Mouse (Mus musculus): ENCODE measurements around the gene Ston1. TPM values are rescaled to one million over a fixed set of nuclear protein-coding genes. Genes with fewer than 3 reads are reported as not detected.

Gene Ston1
- polyA plus RNA-seq, 1 experiment, result 88.3 TPM

- TF ChIP-seq CTCF (IDR thresholded peaks at IDR 0.05; ENCODE audit: borderline replicate concordance, insufficient read depth, low read length) (no peak), POLR2A (IDR thresholded peaks at IDR 0.05; ENCODE audit: low read depth, low read length) (no peak)
- Histone ChIP-seq H3K4me1 (ENCODE audit: control insufficient read depth, insufficient read depth, low read length) (no peaks in the 10 kb centered on the region), H3K4me3 (ENCODE audit: insufficient read depth, low read length) (no peak overlapping the region), H3K27ac (ENCODE audit: insufficient read depth, low read length) (no peak overlapping the region)
Measured at GRCm38 (mm10) chr17:88556688-88557087, 40.8 kb upstream of the Ston1 start.

DNA sequence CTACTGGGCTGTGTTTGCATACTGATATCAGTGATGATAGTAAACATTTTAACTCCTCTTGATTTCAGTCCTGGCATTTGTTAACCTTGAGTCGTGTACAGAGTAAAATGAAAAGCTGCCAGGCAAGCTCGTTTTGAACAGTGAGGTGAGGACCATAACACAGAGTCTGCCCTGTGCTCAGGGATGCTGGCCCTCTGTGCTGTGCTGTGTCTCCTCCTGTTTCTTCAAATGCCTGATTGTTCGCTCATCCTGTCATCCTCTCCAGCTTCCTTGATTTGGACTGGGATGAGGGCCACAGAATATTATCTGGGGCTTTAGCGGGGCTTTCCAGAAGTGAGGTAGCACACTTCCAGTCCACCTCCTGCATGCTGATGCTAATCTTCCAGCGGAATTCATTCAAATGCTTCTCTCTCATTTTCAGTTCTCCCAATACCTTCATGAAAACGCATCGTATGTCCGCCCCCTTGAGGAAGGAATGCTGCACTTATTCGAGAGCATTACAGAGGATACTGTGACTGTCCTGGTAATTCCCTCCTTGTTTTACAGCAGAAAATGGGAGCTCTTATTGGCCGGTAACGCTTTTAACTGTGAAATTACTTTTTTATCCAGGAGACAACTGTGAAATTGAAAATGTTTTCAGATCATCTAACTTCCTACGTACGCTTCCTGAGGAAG is 39.2 kb upstream of the Ston1 start:
- TF ChIP-seq POLR2A (IDR thresholded peaks at IDR 0.05; ENCODE audit: low read depth, low read length) (no peak), CTCF (IDR thresholded peaks at IDR 0.05; ENCODE audit: borderline replicate concordance, insufficient read depth, low read length) (no peak)
- H3K4me3 ChIP-seq (ENCODE audit: insufficient read depth, low read length), result no peak overlapping the region
- H3K27ac ChIP-seq (ENCODE audit: insufficient read depth, low read length), result no peak overlapping the region
- H3K4me1 ChIP-seq (ENCODE audit: control insufficient read depth, insufficient read depth, low read length), result no peaks in the 10 kb centered on the region

DNA sequence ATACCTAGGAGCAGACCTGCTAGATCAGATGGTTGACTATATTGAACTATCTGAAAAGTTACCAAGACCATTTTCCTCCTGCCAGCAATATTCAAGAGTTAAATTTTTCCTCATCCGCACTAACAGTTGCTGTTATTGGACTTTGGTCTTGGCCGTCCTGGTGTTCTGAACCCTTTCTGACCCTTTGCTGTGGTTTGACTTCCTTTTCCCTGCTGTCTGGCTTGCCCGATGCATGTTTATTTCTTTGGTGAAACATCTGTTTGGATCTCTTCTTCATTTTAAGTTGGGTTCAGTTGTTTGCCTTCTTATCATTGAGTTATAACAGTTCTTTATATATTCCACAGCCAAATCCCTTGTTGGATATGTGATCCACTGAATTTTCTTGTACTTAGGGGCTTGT is 33.9 kb upstream of the Ston1 start:
- Histone ChIP-seq H3K27ac (ENCODE audit: insufficient read depth, low read length) (no peak overlapping the region), H3K4me3 (ENCODE audit: insufficient read depth, low read length) (no peak overlapping the region)

GRCm38 (mm10) chr17:88569807-88570540 is 27.5 kb upstream of the Ston1 start:
- TF ChIP-seq CTCF (IDR thresholded peaks at IDR 0.05; ENCODE audit: borderline replicate concordance, insufficient read depth, low read length) (no peak), POLR2A (IDR thresholded peaks at IDR 0.05; ENCODE audit: low read depth, low read length) (no peak)
- Histone ChIP-seq H3K4me1 (ENCODE audit: control insufficient read depth, insufficient read depth, low read length) (no peaks in the 10 kb centered on the region), H3K27ac (ENCODE audit: insufficient read depth, low read length) (no peak overlapping the region), H3K4me3 (ENCODE audit: insufficient read depth, low read length) (no peak overlapping the region)

More for the DNA sequence above, 33.9 kb upstream of the Ston1 start:
- TF ChIP-seq CTCF (IDR thresholded peaks at IDR 0.05; ENCODE audit: borderline replicate concordance, insufficient read depth, low read length), result no peak
- no peak for TF ChIP-seq POLR2A (IDR thresholded peaks at IDR 0.05; ENCODE audit: low read depth, low read length)
- H3K4me1 ChIP-seq (ENCODE audit: control insufficient read depth, insufficient read depth, low read length), result no peaks in the 10 kb centered on the region

GRCm38 (mm10) chr17:88570784-88571183 is 26.7 kb upstream of the Ston1 start:
- Histone ChIP-seq H3K4me1 (ENCODE audit: control insufficient read depth, insufficient read depth, low read length) (no peaks in the 10 kb centered on the region), H3K4me3 (ENCODE audit: insufficient read depth, low read length) (no peak overlapping the region), H3K27ac (ENCODE audit: insufficient read depth, low read length) (no peak overlapping the region)
- TF ChIP-seq CTCF (IDR thresholded peaks at IDR 0.05; ENCODE audit: borderline replicate concordance, insufficient read depth, low read length) (no peak), POLR2A (IDR thresholded peaks at IDR 0.05; ENCODE audit: low read depth, low read length) (no peak)

DNA sequence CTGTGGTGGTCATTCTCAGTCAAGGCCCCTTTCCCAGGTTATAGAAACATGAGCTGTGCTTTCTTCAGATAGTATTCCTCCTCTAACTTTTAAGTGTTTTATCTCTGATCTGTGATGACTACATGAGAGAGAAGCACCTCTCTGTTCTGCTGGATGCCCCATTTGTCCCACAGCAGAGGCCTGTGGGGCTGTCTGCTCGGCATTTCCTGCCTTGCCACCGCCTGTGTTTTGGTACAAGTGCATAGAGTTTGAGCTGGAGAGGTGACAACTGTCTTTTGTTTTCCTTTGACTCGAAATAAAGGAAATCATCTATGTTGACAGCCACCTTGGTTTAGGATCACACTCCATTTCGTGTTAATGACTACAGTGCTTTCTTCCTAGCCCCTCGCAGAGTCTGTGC is 22.7 kb upstream of the Ston1 start:
- TF ChIP-seq CTCF (IDR thresholded peaks at IDR 0.05; ENCODE audit: borderline replicate concordance, insufficient read depth, low read length) (no peak), POLR2A (IDR thresholded peaks at IDR 0.05; ENCODE audit: low read depth, low read length) (no peak)

DNA sequence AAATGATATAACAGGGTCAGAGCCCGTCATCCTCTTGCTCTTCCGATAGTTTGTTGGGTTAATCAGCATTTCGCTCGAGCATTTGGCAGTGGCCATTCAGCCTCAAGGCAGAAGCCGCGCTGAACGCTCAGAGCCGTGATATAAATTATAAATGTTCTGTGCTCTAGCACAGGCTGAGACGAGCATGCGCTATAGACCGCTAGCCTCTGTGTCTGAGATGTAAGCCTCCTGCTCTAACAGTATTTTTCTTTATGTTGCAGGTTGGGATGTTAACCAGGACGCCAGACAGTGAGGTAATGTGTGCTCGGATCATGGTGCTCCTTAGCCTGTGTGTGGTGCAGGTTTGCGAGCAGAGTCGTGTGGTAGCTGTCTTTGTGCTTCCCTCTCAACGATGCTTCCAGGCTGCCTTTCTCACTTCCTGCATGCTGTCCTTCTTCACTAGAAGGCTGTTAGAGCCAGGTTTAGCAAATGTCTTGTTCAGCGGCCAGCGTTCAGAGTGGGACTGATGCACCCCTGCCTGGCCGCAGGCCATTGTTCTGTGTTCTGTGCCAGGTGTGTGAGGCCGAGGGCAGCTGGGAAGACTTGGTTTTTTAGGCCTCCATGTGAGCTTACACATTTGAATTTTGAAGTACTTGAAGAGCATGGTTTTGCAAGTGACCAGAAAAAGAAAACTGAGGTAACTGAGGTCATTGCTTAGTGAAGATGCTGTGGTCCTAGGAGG is 18.8 kb upstream of the Ston1 start:
- Histone ChIP-seq H3K27ac (ENCODE audit: insufficient read depth, low read length) (no peak overlapping the region), H3K4me1 (ENCODE audit: control insufficient read depth, insufficient read depth, low read length) (no peaks in the 10 kb centered on the region), H3K4me3 (ENCODE audit: insufficient read depth, low read length) (no peak overlapping the region)
- TF ChIP-seq CTCF (IDR thresholded peaks at IDR 0.05; ENCODE audit: borderline replicate concordance, insufficient read depth, low read length) (no peak), POLR2A (IDR thresholded peaks at IDR 0.05; ENCODE audit: low read depth, low read length) (no peak)

More for the DNA sequence above, 22.7 kb upstream of the Ston1 start:
- Histone ChIP-seq H3K4me3 (ENCODE audit: insufficient read depth, low read length) (no peak overlapping the region), H3K27ac (ENCODE audit: insufficient read depth, low read length) (no peak overlapping the region), H3K4me1 (ENCODE audit: control insufficient read depth, insufficient read depth, low read length) (no peaks in the 10 kb centered on the region)

GRCm38 (mm10) chr17:88580556-88580955 is 16.9 kb upstream of the Ston1 start:
- no peak for TF ChIP-seq POLR2A (IDR thresholded peaks at IDR 0.05; ENCODE audit: low read depth, low read length)
- TF ChIP-seq CTCF (IDR thresholded peaks at IDR 0.05; ENCODE audit: borderline replicate concordance, insufficient read depth, low read length), result no peak
- no peak overlapping the region for H3K27ac ChIP-seq (ENCODE audit: insufficient read depth, low read length)
- H3K4me1 ChIP-seq (ENCODE audit: control insufficient read depth, insufficient read depth, low read length), result no peaks in the 10 kb centered on the region
- no peak overlapping the region for H3K4me3 ChIP-seq (ENCODE audit: insufficient read depth, low read length)

GRCm38 (mm10) chr17:88581511-88582021 is 15.9 kb upstream of the Ston1 start:
- H3K4me1 ChIP-seq (ENCODE audit: control insufficient read depth, insufficient read depth, low read length), result no peaks in the 10 kb centered on the region
- H3K4me3 ChIP-seq (ENCODE audit: insufficient read depth, low read length), result no peak overlapping the region
- TF ChIP-seq CTCF (IDR thresholded peaks at IDR 0.05; ENCODE audit: borderline replicate concordance, insufficient read depth, low read length) (no peak), POLR2A (IDR thresholded peaks at IDR 0.05; ENCODE audit: low read depth, low read length) (no peak)
- no peak overlapping the region for H3K27ac ChIP-seq (ENCODE audit: insufficient read depth, low read length)
